22 mouse cellular contexts compared by ENCODE assay signal in genomic region chr3:65129625-65130024, GRCm38 (mm10). TPM values are rescaled to one million over a fixed set of nuclear protein-coding genes. Genes with fewer than 3 reads are reported as not detected.
A peak's percentile ranks its signal among the peaks of the same experiment; 100 is the strongest.
DNase-seq lines count a peak whose midpoint lies in the region; ATAC-seq and TF ChIP-seq lines count a peak whose summit lies in the region.
"Had no signal": no experiment of that assay in that cellular context is flagged by ENCODE, and none has a peak within 500 bp of the region (broad histone marks: within the 10 kb centered on the region; RNA-seq: fewer than 3 reads in every experiment).

No protein-coding gene starts in this region.

- no peaks in the 10 kb centered on the region for H3K79me2 ChIP-seq in heart, adult 2 months (replicated peaks; ENCODE audit: control insufficient read depth, insufficient read depth, low read length)
- H3K79me2 ChIP-seq in C2C12 (ENCODE audit: control insufficient read depth, insufficient read depth) (no peaks in the 10 kb centered on the region), myocyte (ENCODE audit: control insufficient read depth, insufficient read depth) (no peaks in the 10 kb centered on the region)

- H3K36me3 ChIP-seq in heart, adult 2 months (ENCODE audit: control insufficient read depth, insufficient read depth, low read length): no peaks in the 10 kb centered on the region
- no peaks in the 10 kb centered on the region for H3K36me3 ChIP-seq in C2C12 (ENCODE audit: control insufficient read depth, insufficient read depth)
- no peaks in the 10 kb centered on the region for H3K36me3 ChIP-seq in myocyte (ENCODE audit: control insufficient read depth, insufficient read depth)
- H3K36me3 ChIP-seq in intestine, embryonic 16.5 days (ENCODE audit: control insufficient read depth, insufficient read depth, low read length): no peaks in the 10 kb centered on the region
- H3K36me3 ChIP-seq: G1E had no signal

- no peaks in the 10 kb centered on the region for H3K9me3 ChIP-seq in intestine, embryonic 16.5 days (ENCODE audit: control insufficient read depth, low read length)
- H3K9me3 ChIP-seq: G1E had no signal

- no peak for TF ChIP-seq CTCF in heart, adult 2 months (IDR thresholded peaks at IDR 0.05)
- no peak for TF ChIP-seq CTCF in C2C12 (IDR thresholded peaks at IDR 0.05; ENCODE audit: control insufficient read depth, insufficient read depth, insufficient read length)

- no peak overlapping the region for H3ac ChIP-seq in C2C12 (ENCODE audit: control insufficient read depth, insufficient read length, low read depth)
- no peak overlapping the region for H3ac ChIP-seq in myocyte (ENCODE audit: control insufficient read depth, insufficient read length)

- no peak for TF ChIP-seq POLR2A in heart, adult 2 months (IDR thresholded peaks at IDR 0.05; ENCODE audit: insufficient read depth, low read depth, low read length)
- TF ChIP-seq POLR2A in myocyte (IDR thresholded peaks at IDR 0.05; ENCODE audit: insufficient read length, low read depth): no peak

- WGBS in heart, adult 2 months: 77% methylated on average over 1 of the region's 1 CpGs
- WGBS in intestine, embryonic 16.5 days: 81% methylated on average over 1 of the region's 1 CpGs

- H3K4me2 ChIP-seq in myocyte (ENCODE audit: low read depth): no peak overlapping the region
- no peak overlapping the region for H3K4me2 ChIP-seq in intestine, embryonic 16.5 days (ENCODE audit: low read depth, low read length)

- H3K27me3 ChIP-seq in heart, adult 2 months (ENCODE audit: control insufficient read depth, insufficient read depth, low read length): no peaks in the 10 kb centered on the region
- H3K27me3 ChIP-seq in C2C12 (ENCODE audit: control insufficient read depth, insufficient read depth, insufficient read length) (no peaks in the 10 kb centered on the region), myocyte (ENCODE audit: control insufficient read depth, insufficient read depth, insufficient read length) (no peaks in the 10 kb centered on the region)
- H3K27me3 ChIP-seq in intestine, embryonic 16.5 days (replicated peaks; ENCODE audit: control insufficient read depth, insufficient read depth, low read length): no peaks in the 10 kb centered on the region
- H3K27me3 ChIP-seq: CH12.LX, Patski had no signal

- intact Hi-C loops in heart, adult 2 months (cut with DNase I): no loop called here

- H3K9ac ChIP-seq in heart, adult 2 months (ENCODE audit: low read depth, low read length): no peak overlapping the region
- no peak overlapping the region for H3K9ac ChIP-seq in intestine, embryonic 16.5 days (ENCODE audit: low read depth, low read length)

- no peak for TF ChIP-seq EP300 in heart, adult 2 months (IDR thresholded peaks at IDR 0.05; ENCODE audit: insufficient read depth, low read depth, low read length)

- ATAC-seq in intestine, embryonic 16.5 days: no peak
- ATAC-seq: activated CD4-positive, CD25-positive, alpha-beta regulatory T cell, adult 4 months; CD4-positive, CD25-positive, alpha-beta regulatory T cell, adult 4 months; Patski had no signal

- no peak overlapping the region for H3K27ac ChIP-seq in heart, adult 2 months
- H3K27ac ChIP-seq in intestine, embryonic 16.5 days (ENCODE audit: low read length): no peak overlapping the region

- H3K4me3 ChIP-seq in heart, adult 2 months: no peak overlapping the region
- no peak overlapping the region for H3K4me3 ChIP-seq in C2C12 (ENCODE audit: insufficient read depth, poor library complexity, severe bottlenecking)
- H3K4me3 ChIP-seq in myocyte: no peak overlapping the region
- H3K4me3 ChIP-seq in intestine, embryonic 16.5 days (ENCODE audit: low read length): no peak overlapping the region

- peak; percentile 4 for DNase-seq in heart, adult 11 months
- no peak for DNase-seq in heart, adult 2 months
- no peak for DNase-seq in spleen, postnatal 36 days (ENCODE audit: low spot score in 2 of 2)
- DNase-seq: adrenal gland, adult 2 months; adrenal gland, adult 8-10 months; adrenal gland, postnatal 10 days; adrenal gland, postnatal 14 days; adrenal gland, postnatal 25 days; adrenal gland, postnatal 36 days; B cell, adult 2 months; cerebellum, adult 11 months; cerebellum, adult 11-12 months; cerebellum, adult 18-20 months; cerebellum, adult 2 months had no signal

- no peaks in the 10 kb centered on the region for H3K79me3 ChIP-seq in C2C12 (ENCODE audit: low read depth)

- H3K4me1 ChIP-seq in heart, adult 2 months (ENCODE audit: control insufficient read depth, insufficient read depth, low read length): no peaks in the 10 kb centered on the region
- H3K4me1 ChIP-seq in intestine, embryonic 16.5 days (ENCODE audit: control insufficient read depth, insufficient read depth, low read length): no peaks in the 10 kb centered on the region

TF ChIP-seq in C2C12, 6 proteins besides CTCF, POLR2A, EP300 and RAD21:
- no peak for TF ChIP-seq CEBPB (IDR thresholded peaks at IDR 0.05; ENCODE audit: low read depth)
- TF ChIP-seq MYOD1 (IDR thresholded peaks at IDR 0.05; ENCODE audit: control insufficient read depth, insufficient read length, low read depth): peak; percentile 96

TF ChIP-seq in myocyte, 11 proteins besides CTCF, POLR2A, EP300 and RAD21:
- TF ChIP-seq MYOD1 (IDR thresholded peaks at IDR 0.05; ENCODE audit: control insufficient read depth in 1 of 3, insufficient read length in 2 of 3, low read depth in 2 of 3): peak; percentile 81 to 99 (median 97)
- no peak for TF ChIP-seq E2F4 (IDR thresholded peaks at IDR 0.05; ENCODE audit: insufficient read depth)
- TF ChIP-seq TCF3 (IDR thresholded peaks at IDR 0.05; ENCODE audit: insufficient read length, low read depth): peak; percentile 8
- peak in 1 of 3 experiments; percentile 37 for TF ChIP-seq MYOG (IDR thresholded peaks at IDR 0.05; ENCODE audit: control insufficient read depth in 1 of 3, insufficient read depth in 1 of 3, insufficient read length in 2 of 3, low read depth in 2 of 3)

RNA-seq across cellular contexts. Expression of gene Kcnab1, which starts 20.4 kb away (rescaled TPM):
- 1 to 10 TPM; 2.9 to 4.5 TPM for total RNA-seq in heart, adult 2 months (2021)
- polyA plus RNA-seq in heart, adult 2 months (2012; rRNA removed): 0.82 and 3.7 TPM in 2 replicates
- polyA plus RNA-seq in C2C12 (2012; fragmentation: generic; extraction: Trizol) (0.07 TPM), myocyte (2012; fragmentation: generic; extraction: Trizol) (0.08 TPM)
- 3.8 and 4.3 TPM in 2 replicates for polyA plus RNA-seq in intestine, embryonic 16.5 days (2015; fragmentation: Nextera tagmentation; extraction: Ambion mirVana)
- polyA plus RNA-seq: G1E had no signal
